Mouse (Mus musculus) forebrain, postnatal 0 days (tissue): ENCODE data around the gene Col25a1. TPM values are rescaled to one million over a fixed set of nuclear protein-coding genes. Genes with fewer than 3 reads are reported as not detected.
A peak's percentile ranks its signal among the peaks of the same experiment; 100 is the strongest.

Source experiments
- ATAC-seq: fragments of 200-750 bp; cut with Nextera tagmentation; 2 replicates; pipeline ENCODE4 v1.8.0; 2017; ENCODE audit warnings: mild to moderate bottlenecking, moderate library complexity
- DNase-seq: peaks from one replicate; pipeline ENCODE4 v3.0.0-alpha.2; 2015
- H3K27ac ChIP-seq: fragments of 300-500 bp; sonication (generic); 2 replicates; pipeline ENCODE4 v1.5.1; 2014; ENCODE audit warnings: low read depth, mild to moderate bottlenecking, antibody characterized with exemption, low read length, moderate library complexity, mixed read lengths
- H3K27me3 ChIP-seq: fragments of 300-500 bp; sonication (generic); 2 replicates; pipeline ENCODE4 v1.6.1; 2014; ENCODE audit warnings: mild to moderate bottlenecking, low read length, mixed read lengths; ENCODE audit not compliant: insufficient read depth
- H3K36me3 ChIP-seq: fragments of 300-500 bp; sonication (generic); 2 replicates; pipeline ENCODE4 v1.6.1; 2014; ENCODE audit warnings: mild to moderate bottlenecking, moderate library complexity; ENCODE audit not compliant: insufficient read depth
- H3K4me1 ChIP-seq: fragments of 300-500 bp; sonication (generic); 2 replicates; pipeline ENCODE4 v1.6.1; 2014; ENCODE audit warnings: antibody characterized with exemption; ENCODE audit not compliant: insufficient read depth
- H3K4me2 ChIP-seq: fragments of 300-500 bp; sonication (generic); 2 replicates; pipeline ENCODE4 v1.6.1; 2014; ENCODE audit warnings: low read depth, mild to moderate bottlenecking, moderate library complexity
- H3K4me3 ChIP-seq: fragments of 300-500 bp; sonication (generic); 2 replicates; pipeline ENCODE4 v1.5.1; 2014; ENCODE audit warnings: low read depth, low read length, mixed read lengths
- H3K9ac ChIP-seq: fragments of 300-500 bp; sonication (generic); 2 replicates; pipeline ENCODE4 v1.6.1; 2014; ENCODE audit warnings: mild to moderate bottlenecking
- H3K9me3 ChIP-seq: fragments of 300-500 bp; sonication (generic); 2 replicates; pipeline ENCODE4 v1.6.1; 2016; ENCODE audit warnings: low read length
- CTCF ChIP-seq: sonication (generic); IDR thresholded peaks from 2 replicates; pipeline ENCODE4 v1.5.1; 2016; ENCODE audit warnings: antibody characterized with exemption, control low read depth, low read depth
- WGBS: fragments of 180-500 bp; shearing (Covaris S2); extraction: QIAGEN DNeasy Blood & Tissue Kit; methylation state at CpG from one replicate; pipeline ENCODE4 v1.1.7; 2014; 5-methylcytosine and 5-hydroxymethylcytosine counted together
- polyA plus RNA-seq: library from polyadenylated mRNA; unstranded; fragments of >200 nt; fragmentation: Nextera tagmentation; extraction: Ambion mirVana; gene quantifications from 2 replicates; pipeline ENCODE4 v1.2.1, GENCODE M21; 2015
- total RNA-seq: library from RNA; depleted of rRNA; stranded (reverse); fragments of >200 nt; gene quantifications from 2 replicates; pipeline ENCODE4 v1.2.3, GENCODE M21; 2014

Gene Col25a1
- total and polyA plus RNA-seq, 2 experiments from 2014 or later = 5.7 to 23.7 TPM

GRCm38 (mm10) chr3:130565586-130565985 lies 434.3 kb downstream of the Col25a1 start:
- no peak for DNase-seq
- WGBS = 88% methylated on average over 6 of the region's 6 CpGs
- Histone ChIP-seq H3K9ac (no peak overlapping the region), H3K4me1 (no peaks in the 10 kb centered on the region), H3K9me3 (no peaks in the 10 kb centered on the region), H3K27me3 (no peaks in the 10 kb centered on the region), H3K36me3 (no peaks in the 10 kb centered on the region), H3K27ac (no peak overlapping the region), H3K4me3 (no peak overlapping the region), H3K4me2 (no peak overlapping the region)
- ATAC-seq = no peak
- TF ChIP-seq CTCF = no peak

GRCm38 (mm10) chr3:130568331-130569095 lies 437.2 kb downstream of the Col25a1 start:
- DNase-seq (no peak), ATAC-seq (no peak)
- H3K36me3 ChIP-seq = no peaks in the 10 kb centered on the region
- TF ChIP-seq CTCF = no peak
- WGBS = 72% methylated on average over 16 of the region's 16 CpGs
- no peaks in the 10 kb centered on the region for H3K9me3 ChIP-seq
- H3K9ac ChIP-seq = no peak overlapping the region
- H3K4me2 ChIP-seq = no peak overlapping the region
- H3K4me3 ChIP-seq = no peak overlapping the region
- H3K27ac ChIP-seq = no peak overlapping the region
- no peaks in the 10 kb centered on the region for H3K4me1 ChIP-seq
- H3K27me3 ChIP-seq = no peaks in the 10 kb centered on the region

DNA sequence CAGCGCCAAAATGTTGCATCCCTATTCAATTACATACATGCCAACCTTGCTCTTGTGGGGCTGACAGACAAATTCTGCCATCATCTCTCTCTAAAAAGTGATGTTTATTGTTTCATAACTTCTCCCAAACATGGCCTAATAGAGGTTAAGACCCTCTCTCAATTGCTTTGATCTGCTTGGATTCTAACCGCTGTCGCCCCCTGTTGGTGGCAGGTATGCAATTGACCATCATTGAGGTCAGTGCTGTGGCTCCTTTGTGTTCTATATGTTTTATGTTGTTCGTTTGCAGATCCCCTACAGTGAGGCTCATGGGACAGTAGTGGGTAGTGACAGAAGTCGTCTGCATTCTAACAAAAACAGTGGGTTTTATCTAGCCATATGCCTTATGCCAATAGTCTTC lies 441.9 kb downstream of the Col25a1 start:
- 68% methylated on average over 5 of the region's 5 CpGs for WGBS
- ATAC-seq = no peak
- peak; percentile 31; the same call in 1 of the 2 replicates for TF ChIP-seq CTCF

GRCm38 (mm10) chr3:130574652-130575051 lies 443.4 kb downstream of the Col25a1 start:
- H3K27ac ChIP-seq = no peak overlapping the region
- H3K9me3 ChIP-seq = no peaks in the 10 kb centered on the region
- no peaks in the 10 kb centered on the region for H3K36me3 ChIP-seq
- H3K4me3 ChIP-seq = no peak overlapping the region
- no peaks in the 10 kb centered on the region for H3K27me3 ChIP-seq
- H3K9ac ChIP-seq = no peak overlapping the region
- 0 out of 2 replicates have a peak, but pooled peaks have one; percentile 23 for ATAC-seq
- 18% methylated on average over 5 of the region's 5 CpGs for WGBS
- peak; percentile 68 for DNase-seq
- peak; percentile 82 for TF ChIP-seq CTCF
- no peak overlapping the region for H3K4me2 ChIP-seq
- no peaks in the 10 kb centered on the region for H3K4me1 ChIP-seq

More for the DNA sequence above, 441.9 kb downstream of the Col25a1 start:
- Histone ChIP-seq H3K27me3 (no peaks in the 10 kb centered on the region), H3K4me3 (no peak overlapping the region), H3K4me1 (no peaks in the 10 kb centered on the region), H3K9me3 (no peaks in the 10 kb centered on the region), H3K4me2 (no peak overlapping the region), H3K36me3 (no peaks in the 10 kb centered on the region), H3K9ac (no peak overlapping the region), H3K27ac (no peak overlapping the region)
- DNase-seq = no peak

DNA sequence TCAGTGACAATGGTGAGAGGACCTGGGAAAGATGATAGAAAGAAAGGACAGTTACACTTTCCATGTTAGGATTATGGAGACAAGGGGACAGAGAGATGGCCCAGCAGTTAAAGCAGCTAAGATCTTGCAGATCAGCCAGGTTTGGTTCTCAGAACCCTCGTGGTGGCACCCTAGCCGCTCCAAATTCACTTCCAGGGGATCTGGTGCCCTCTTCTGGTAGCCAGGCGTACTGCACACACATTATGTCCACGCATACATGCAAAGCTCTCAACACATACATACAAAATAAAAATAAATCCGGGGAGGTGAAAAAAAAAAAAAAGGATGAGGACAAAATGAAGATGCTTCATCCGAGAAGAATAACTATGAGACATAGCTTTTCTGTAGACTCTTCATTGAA lies 445.4 kb downstream of the Col25a1 start:
- DNase-seq (peak; percentile 25), ATAC-seq (no peak)
- H3K9me3 ChIP-seq = no peaks in the 10 kb centered on the region
- no peak overlapping the region for H3K4me3 ChIP-seq
- H3K4me1 ChIP-seq = no peaks in the 10 kb centered on the region
- no peak overlapping the region for H3K9ac ChIP-seq
- H3K4me2 ChIP-seq = no peak overlapping the region
- 64% methylated on average over 6 of the region's 6 CpGs for WGBS
- no peak overlapping the region for H3K27ac ChIP-seq
- H3K27me3 ChIP-seq = no peaks in the 10 kb centered on the region
- H3K36me3 ChIP-seq = no peaks in the 10 kb centered on the region
- peak; percentile 70 for TF ChIP-seq CTCF

- Histone ChIP-seq H3K27ac (no peak overlapping the region), H3K27me3 (no peaks in the 10 kb centered on the region), H3K4me3 (no peak overlapping the region), H3K9me3 (no peaks in the 10 kb centered on the region), H3K9ac (no peak overlapping the region), H3K36me3 (no peaks in the 10 kb centered on the region), H3K4me2 (no peak overlapping the region), H3K4me1 (no peaks in the 10 kb centered on the region)
- DNase-seq (no peak), ATAC-seq (no peak)
- TF ChIP-seq CTCF = no peak
- WGBS = 66% methylated on average over 17 of the region's 17 CpGs
Measured at GRCm38 (mm10) chr3:130579501-130579900, 448.2 kb downstream of the Col25a1 start.

DNA sequence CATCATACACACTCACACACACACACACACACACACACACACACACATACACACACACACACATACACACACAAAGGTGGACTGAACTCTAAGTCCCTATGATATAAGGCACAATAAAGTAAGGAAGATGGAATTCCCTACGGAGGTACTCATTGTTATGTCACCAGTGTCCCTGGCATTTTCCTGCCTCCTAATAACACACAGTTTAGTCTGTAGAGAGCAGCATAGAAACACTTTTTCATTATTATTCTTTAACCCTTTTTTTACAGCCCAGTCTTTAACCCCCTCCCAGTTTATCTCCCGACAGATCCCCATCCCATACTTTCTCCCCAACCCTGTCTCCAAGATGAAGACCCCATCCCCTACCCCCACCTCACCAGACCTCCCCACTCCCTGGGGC lies 450.3 kb downstream of the Col25a1 start:
- Histone ChIP-seq H3K4me1 (no peaks in the 10 kb centered on the region), H3K27ac (no peak overlapping the region), H3K36me3 (no peaks in the 10 kb centered on the region), H3K9ac (no peak overlapping the region), H3K27me3 (no peaks in the 10 kb centered on the region), H3K4me3 (no peak overlapping the region), H3K9me3 (no peaks in the 10 kb centered on the region), H3K4me2 (no peak overlapping the region)
- DNase-seq (no peak), ATAC-seq (no peak)
- 82% methylated on average over 2 of the region's 2 CpGs for WGBS
- no peak for TF ChIP-seq CTCF
